Mouse (Mus musculus) urinary bladder, postnatal 36 days (tissue): Measurements from ENCODE around the gene Mtmr10.
A peak's percentile ranks its signal among the peaks of the same experiment; 100 is the strongest.

Experiments used
- DNase-seq, 2 experiments: peaks; one replicate each; pipeline ENCODE4 v3.0.0; 2022; ENCODE audit warnings: low spot score in 2 of 2, mixed read lengths in 1 of 2

Gene Mtmr10

DNA sequence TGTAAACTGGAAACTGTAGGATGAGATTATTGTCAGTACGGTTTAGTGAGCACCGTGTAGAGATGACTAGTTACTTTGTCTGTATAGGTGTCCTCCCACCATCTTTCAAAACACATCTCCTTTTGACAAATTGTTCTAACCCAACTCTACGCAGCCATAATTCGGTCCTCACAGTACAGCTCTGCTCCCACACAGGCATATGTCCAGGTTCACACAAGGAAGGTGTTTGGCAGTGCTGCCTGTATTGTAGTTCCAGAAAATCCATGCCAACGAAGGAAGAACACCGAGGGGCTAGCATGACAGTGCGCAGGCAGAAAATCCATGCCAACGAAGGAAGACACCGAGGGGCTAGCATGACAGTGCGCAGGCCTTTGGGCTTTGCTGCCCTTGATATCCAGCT lies 4.3 kb downstream of the Mtmr10 start:
- no peak for DNase-seq

DNA sequence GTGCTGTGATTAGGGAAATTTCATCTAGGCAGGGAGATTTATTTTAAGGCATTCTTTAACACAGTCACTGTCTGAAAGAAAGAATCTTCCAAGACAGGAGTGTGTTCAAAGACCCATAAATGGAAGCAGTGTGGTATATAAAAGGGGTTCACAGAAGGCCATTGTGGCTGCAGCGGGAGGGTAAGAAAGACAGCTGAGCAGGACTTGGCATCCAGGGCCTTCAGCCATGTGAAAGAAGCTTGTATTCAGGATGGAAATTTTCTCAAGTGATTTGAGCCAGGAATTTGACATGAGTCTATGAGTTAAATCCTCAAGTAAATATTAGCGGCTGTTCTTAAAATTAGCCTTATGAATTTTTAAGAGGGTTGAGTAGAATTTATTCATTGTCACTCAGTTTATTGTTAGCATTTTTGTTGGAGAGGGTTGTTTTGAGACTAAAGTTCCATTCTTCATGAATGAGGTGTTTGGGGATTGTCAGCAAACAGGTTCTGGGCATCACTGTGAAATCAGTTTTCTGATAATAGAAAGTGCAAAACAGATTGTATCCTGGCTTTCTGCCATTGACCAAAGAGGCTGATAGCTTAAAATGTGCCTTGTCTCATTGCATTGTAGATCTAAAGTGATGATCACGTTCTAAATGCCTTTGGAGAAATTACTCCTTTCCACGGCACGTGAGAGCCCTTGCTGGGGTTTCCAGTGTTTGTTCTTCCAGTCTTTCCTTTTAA lies 9.0 kb downstream of the Mtmr10 start:
- no peak for DNase-seq

DNA sequence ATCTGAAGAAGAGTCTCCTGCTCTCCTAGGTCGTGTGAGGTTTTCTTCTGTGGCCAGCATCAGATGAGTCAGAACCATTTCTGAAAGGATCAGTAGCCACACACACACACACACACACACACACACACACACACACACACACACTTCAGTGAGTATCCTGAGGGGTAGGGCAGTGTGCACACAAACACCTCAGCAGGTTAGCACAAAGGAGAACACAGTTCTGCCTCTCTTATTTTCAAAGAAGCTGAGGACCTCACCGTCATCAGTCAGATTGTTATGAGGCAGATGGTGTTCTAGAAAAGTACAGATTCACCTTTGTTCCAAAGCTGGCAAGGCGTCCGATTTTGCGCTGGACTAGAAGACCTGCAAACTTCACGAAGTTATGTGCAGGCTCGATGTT lies 22.8 kb downstream of the Mtmr10 start:
- no peak for DNase-seq

DNA sequence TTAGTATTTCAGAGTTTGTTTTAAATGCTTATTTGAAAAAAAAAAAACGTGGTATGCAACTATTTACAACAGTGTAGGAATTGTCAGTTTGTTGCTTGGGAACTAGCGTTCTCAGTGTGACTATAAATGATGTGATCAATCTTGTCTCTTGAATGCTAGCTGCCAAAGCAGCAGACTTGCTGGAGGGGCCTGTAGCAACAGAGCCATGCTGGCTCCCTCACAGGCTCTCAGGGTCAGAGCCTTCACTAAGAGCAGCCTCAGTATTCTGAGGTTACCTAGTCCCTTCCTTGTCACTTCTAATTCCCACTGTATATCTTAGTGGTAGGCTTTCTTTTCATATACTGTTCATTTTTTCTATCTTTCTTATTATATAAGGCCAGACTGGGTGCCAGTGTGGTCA lies 23.3 kb downstream of the Mtmr10 start:
- no peak for DNase-seq

DNA sequence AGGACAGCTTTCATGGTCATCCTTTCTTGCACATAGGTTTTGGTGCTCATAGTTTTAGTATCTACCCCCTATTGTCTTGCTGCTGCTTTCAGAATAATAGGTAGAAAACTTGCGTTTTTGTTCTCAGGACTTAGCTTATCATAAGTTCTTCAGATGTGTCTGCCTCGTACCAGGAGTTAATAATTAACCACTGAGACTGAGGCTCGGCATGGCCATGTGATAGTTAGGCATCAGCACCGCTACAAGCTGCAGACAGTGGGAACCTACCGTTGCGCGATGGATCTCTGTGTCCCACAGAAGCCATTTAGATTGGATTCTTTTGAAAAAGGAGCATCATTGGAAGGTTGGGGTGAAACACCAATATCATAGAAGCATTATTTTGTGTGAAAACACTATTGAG lies 25.4 kb downstream of the Mtmr10 start:
- DNase-seq: no peak

DNA sequence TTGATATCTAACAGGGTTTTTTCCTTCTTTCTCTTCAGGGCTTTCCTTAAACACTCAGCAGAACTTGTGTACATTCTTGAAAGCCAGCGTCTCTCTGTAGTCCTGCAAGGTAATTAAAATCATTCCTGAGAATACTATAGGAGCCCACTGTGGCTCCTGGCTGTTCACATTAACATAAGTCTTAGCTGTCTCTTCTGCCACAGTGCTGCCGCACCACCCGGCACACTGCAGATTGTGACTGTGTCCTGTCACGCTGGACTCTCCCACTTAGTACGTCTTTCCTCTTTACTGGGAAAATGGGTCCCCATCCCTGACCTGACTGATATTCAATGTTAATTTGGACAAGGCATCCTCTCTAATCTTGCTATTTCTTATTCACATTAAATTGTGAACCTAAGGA lies 33.7 kb downstream of the Mtmr10 start:
- DNase-seq: no peak

DNA sequence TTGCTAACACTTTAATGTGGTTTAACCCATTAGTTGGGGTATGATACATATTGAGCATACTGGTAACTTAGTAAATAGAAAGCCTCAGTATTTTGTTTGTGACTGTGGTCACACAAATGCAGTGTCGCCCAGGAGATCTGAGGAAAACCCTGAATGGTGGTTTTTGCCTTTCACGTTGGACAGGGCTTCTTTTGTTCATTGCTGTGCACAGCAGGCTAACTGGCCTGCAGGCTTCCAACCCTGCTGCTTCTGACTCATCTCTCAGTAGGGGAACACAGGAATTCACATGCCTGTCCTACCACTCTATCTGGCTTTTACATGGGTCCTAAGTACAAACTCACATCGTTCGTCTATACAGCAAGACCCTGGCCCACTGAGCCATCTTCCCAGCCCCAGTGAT lies 34.2 kb downstream of the Mtmr10 start:
- DNase-seq: no peak

DNA sequence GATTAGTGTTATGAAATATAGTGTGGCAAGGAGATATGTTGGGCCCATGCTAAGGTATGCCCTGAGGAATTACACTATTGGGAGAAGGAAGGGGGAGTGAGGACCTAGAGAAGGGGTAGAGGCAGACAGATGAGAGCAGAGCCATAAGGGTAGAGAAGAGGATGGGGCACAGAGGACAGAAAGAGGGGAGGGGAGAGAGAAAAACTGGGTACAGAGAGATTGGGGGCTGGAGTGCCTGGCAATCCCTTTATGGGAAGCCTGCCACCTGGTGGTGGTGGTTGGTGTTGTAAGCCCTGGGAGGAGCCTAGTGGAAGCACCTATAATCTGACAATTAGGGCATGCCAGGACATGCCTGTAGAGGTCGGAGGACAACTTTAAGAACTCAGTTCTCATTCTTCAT lies 39.4 kb downstream of the Mtmr10 start:
- peak; percentile 61 to 75 for DNase-seq

DNA sequence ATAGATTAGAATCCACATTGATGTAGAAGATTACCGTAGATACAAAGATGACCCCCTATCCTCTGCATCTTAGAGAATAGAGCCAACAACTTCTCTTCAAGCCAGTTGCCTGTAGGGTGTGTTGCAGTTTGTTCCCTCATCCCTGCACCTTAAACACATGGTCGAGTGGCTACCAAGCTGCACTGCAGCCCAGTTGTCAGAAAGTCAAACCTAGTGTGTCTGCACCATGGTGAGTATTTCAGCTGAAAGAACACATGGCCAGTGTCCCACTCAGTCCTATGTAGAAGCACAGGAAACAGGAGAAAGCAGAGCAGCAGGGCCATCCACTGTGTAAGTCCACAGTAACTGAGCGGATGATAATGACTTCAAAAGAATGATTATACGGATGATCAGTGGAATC lies 40.0 kb downstream of the Mtmr10 start:
- DNase-seq: no peak

DNA sequence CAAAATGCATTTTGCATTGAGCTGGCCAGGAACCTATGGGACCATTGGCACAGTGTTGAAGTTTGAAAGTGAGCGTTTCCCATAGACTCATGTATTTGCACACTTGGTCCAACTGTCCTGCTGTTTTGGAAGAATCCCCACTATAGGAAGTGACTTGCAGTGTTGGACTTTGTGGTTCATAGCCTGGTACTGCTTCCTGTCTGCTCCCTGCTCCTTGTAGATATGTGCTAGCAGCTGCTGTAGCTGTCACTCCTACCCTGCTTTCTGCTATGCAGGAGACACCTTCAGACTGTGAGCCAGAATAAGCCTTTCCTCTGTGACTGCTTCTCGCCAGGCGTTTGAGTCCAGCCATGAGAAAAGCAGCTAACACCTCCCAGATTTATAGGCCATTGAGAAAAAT lies 43.9 kb downstream of the Mtmr10 start:
- no peak for DNase-seq

DNA sequence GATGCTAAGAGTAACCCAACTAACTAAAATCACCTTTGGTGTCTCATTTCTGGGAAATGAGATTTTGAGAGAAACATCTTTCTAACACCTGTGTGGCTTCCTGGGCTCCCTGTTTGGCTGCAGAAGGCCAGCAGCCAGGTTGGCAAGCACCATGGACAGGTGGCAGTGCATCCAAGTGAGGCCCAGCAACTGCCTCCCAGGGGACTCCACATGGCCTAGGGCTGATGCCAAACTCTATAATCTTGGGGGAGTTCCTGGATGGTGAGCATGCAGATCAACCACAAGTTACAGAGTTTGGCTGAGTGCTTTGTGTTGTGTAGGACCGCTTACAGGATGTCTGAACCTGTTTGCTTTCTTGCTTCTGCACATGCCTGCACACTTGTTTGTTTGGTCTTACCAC lies 45.2 kb downstream of the Mtmr10 start:
- DNase-seq: no peak

DNA sequence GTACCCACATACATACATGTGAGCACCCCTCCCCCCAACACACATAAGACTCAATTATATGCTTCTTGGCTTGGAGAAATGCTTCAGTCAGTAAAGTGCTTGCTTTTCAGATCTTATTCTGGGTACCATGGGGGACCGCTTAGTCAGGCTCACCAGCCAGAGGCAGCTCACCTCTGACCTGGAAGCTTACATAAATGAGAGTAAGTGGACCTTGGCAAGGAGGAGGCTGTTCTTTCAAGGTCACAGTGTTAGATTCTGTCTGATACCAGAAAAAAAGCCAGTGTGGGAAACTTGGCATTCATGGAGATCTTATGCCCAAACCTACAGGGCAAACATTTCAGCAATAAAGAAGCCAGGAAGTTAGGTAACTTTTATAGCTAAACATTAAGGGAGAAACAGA lies 60.4 kb downstream of the Mtmr10 start:
- DNase-seq: no peak

DNA sequence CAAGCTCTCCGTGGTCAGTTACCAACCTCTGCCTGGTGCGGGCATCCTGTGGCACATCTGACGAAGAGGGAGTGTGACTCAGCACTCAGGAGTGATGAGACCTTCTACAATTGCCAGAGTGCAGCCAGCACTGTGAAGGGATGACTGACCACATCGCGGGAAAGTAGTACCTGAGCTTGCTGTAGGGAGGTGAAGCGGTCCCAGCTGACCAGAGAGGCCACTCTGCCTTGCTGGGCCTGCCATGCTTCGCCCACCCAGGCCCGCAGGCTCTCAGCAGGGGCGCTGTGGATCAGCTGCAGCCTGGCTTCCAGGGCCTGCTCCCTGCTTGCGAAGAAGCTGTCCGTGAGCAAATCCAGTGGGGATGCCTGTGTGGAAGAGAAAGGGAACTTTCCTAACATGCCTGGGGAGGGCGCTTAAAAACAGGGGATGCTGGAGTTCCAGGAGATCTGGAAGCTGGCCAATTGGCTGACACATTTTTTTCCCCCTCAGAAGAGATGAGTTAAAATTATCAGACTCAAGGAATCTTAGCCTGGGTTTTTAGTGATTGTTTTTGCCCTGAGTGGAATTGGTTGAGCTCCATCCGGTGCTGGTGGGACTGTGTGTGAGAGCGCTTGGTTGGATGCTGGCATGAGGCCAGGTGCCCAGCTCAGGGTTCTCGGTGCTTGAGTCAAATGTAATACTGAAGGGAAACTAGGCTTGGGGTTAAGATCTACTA lies 61.9 kb downstream of the Mtmr10 start:
- DNase-seq: no peak

DNA sequence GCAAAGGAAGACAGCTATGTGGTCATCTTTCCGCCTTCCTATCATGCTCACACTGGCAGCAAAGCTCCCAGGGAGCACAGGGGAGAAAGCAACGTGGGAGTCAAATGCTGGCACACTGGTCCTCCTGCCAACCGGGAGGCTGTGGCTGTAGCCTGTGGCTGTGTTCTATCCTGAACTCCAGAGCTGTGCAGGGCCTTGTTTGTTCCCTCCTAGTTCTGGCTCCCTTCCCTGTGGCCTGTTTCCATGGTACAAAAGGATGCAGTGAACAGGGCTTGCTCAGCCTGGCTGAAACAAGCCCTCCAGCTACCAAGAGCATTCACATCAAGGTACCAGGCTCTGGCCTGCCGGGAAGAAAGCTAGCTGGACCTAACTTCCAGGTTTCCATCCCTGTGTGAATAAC lies 63.6 kb downstream of the Mtmr10 start:
- no peak for DNase-seq

DNA sequence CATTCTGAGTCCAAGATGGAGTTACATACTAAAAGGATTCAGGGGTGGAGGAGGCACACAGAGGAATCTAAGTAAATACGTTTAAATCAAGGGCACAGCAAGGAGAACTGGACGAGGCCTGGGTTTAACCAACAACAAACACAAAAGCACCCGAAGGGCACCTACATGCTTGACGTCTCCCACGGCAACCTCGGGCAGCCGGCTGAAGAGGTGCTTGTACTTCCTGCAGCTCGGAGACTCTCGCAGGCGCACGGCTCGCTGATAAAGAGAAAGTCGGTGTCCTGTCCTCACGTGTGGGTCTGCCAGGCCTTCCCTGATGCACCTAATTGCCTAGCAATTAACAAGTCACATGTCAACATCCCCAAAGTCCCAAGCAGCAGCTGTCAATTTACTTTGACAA lies 66.8 kb downstream of the Mtmr10 start:
- DNase-seq: no peak

DNA sequence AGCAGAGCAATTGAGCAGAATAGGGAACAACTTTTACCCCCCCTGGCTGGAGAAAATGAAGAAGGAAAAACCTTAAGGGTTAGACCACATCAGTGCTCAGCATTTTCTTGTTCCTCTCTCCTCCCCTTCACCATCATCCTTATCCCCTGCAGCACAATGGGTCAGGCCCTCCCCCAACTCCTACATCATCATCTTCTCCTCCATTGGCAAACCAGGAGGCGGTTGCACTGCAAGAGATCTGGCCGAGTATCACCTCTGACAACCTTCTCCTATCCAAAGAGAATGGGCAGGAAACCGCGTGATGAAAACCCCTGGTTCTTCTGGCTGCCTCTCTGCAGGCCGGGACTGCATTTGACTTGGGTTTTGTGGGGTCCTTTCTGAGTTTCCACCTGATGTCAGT lies 69.2 kb downstream of the Mtmr10 start:
- DNase-seq: no peak

DNA sequence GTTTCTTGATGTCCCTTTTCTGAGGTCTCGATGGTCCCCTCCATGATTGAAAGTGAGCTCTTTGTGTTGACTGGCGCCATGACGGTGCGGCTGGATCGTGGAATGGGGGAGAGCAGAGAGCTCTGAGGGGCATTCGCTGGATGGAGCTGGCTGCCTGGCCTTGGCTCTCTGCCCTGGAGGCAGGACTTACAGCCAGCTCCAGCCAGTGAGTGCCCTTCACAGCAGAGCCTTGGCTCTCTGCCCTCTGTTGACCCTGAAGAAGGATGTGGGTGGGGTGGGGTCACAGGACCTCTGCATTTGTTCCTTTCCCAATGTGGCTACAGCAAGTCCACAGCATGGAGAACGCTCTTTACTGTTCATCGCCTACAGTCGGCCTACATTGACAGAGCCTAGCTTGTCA lies 70.0 kb downstream of the Mtmr10 start:
- DNase-seq: no peak

DNA sequence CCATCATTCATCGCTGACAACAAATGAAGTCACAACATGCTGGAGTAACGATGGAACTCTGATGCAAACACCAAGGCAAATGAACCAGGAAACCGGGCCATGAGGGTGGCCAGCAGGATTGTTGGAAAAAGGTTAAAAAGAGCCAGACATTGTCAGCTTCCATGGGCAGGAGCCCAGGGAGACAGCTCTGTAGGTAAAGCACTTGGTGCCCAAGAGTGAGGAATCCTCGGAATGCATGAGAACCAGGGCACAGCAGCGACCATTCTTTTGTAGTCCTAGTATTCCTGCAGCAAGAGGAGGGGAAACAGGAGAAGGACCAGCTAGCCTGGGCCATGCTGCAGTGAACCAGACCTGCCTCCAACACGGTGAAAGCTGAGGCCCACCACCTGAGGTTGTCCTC lies 71.2 kb downstream of the Mtmr10 start:
- no peak for DNase-seq

DNA sequence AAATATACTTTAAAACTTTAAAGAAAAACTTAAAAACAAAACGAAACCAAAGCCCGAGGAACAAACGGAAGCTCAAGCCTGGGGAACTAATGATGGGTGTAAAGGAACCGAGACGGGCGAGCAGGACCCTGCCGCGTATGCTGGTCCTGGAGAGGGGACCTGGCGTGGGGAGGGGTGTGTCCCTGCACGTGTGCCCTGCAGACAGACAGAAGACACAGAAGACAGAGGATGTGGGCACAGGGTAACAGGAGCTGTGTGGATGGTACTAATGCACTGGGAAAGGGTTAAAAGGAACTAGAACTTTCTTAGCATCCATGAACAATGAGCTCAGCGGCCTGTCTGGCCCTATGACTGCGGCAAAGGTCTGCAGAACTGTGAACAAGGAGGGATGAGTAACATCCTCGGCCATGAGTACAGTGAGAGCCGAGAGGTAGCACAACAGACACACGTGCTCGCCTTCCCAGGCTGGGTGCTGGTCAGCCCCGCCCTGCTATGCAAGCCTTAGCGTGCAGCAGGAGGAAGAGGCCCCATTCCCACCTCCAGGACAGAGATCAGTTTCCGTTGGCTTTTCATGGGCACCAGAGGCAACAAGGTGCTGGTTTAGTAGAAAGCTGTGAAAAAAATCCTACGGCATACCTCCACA lies 72.6 kb downstream of the Mtmr10 start:
- DNase-seq: no peak

DNA sequence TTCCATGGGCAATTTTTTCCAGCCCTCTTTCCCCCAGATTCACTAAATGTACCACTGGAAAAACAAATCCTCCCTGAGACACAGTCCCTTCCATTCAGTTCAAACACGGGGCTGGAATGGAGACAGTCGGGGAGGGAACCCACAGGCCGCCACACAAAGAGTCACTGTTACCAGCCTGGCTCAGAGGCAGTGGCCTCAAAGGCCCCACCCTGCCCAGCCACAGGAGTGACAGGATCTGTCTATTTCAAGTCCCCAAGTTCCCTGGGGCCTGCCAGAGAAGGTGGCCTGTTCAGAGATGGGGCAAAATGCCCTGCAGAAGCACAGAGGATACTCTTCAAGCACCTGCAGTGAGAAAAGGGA lies 73.1 kb downstream of the Mtmr10 start:
- no peak for DNase-seq

DNA sequence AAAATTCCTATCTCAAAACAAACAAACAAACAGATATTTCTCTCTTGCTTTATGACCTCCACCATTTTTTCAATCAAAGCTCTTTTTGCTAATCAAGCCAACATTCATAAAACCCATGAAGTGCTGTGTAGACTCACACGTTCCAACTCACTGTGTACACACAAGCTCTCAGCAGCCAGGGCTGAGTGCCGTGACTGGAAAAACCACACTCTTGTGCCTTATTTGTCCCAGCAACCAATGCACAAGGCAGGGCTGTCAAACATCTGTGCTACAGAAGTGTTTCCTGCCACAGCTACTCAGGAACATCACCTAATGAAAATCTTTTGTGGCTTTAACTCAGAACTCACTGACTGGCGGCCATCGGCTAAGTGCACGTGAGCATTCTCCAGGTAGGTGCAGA lies 78.4 kb downstream of the Mtmr10 start:
- DNase-seq: no peak

DNA sequence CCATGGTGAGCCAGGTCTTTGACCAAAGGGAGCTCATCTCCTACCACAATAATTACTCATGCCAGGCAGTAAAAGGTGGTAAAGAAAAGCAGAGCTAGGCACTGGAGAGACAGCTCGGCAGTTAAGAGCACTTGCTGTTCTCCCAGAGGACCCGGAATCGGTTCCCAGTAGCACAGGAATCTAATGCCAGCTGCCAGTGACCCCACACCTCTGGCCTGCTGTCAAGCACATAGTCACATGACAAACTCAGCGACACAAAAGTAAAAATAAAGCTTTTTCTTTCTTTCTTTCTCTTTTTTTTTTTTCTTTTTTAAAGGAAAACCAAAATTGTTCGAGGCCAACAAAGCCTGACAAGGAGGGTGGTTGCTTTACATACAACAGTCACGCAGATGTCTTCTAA lies 82.4 kb downstream of the Mtmr10 start:
- no peak for DNase-seq
